Mouse (Mus musculus) bone marrow, adult 2 months (tissue): ENCODE data around the gene Rhob. TPM values are rescaled to one million over a fixed set of nuclear protein-coding genes. Genes with fewer than 3 reads are reported as not detected.

Experiments used
- H3K27ac ChIP-seq: fragments of 200-500 bp; 2 replicates; pipeline ENCODE4 v1.5.1; 2012; ENCODE audit warnings: low read depth, mild to moderate bottlenecking, control low read depth, inconsistent platforms, low read length; ENCODE audit not compliant: control insufficient read depth, poor library complexity, insufficient read depth
- H3K4me1 ChIP-seq: fragments of 200-500 bp; 2 replicates; pipeline ENCODE4 v1.6.1; 2011; ENCODE audit warnings: low read length; ENCODE audit not compliant: control insufficient read depth, insufficient read depth
- H3K4me3 ChIP-seq: fragments of 200-500 bp; replicated peaks from 2 replicates; pipeline ENCODE3; 2011; ENCODE audit warnings: mild to moderate bottlenecking, low read depth, low read length, control low read depth; ENCODE audit not compliant: control insufficient read depth
- CTCF ChIP-seq: fragments of 200-500 bp; IDR thresholded peaks from 2 replicates; pipeline ENCODE4 v1.5.1; 2011; ENCODE audit warnings: low read length, control low read depth; ENCODE audit not compliant: control insufficient read depth, insufficient read depth
- POLR2A ChIP-seq: fragments of 200-500 bp; IDR thresholded peaks from 2 replicates; pipeline ENCODE4 v1.6.1; 2011; ENCODE audit warnings: low read depth, mild to moderate bottlenecking, control low read depth, low read length, borderline replicate concordance; ENCODE audit not compliant: control insufficient read depth
- WGBS: fragments of 180-500 bp; shearing (Covaris S2); methylation state at CpG from one replicate; pipeline ENCODE4 v1.1.7; 2018; 5-methylcytosine and 5-hydroxymethylcytosine counted together
- polyA plus RNA-seq: library from polyadenylated mRNA; stranded (reverse); fragments of >200 nt; gene quantifications from 2 replicates; pipeline ENCODE4 v1.2.4, GENCODE M21; 2011; ENCODE audit warnings: low replicate concordance; ENCODE audit not compliant: missing spikeins, insufficient read depth, insufficient read length

The Rhob gene
- polyA plus RNA-seq, 1 experiment = 34.2 TPM

- 29% methylated on average over 4 of the region's 4 CpGs for WGBS
- Histone ChIP-seq H3K27ac (no peak overlapping the region), H3K4me3 (no peak overlapping the region), H3K4me1 (no peaks in the 10 kb centered on the region)
- no peak for TF ChIP-seq CTCF
- TF ChIP-seq POLR2A = no peak
Observed at GRCm38 (mm10) chr12:8472051-8472450, 27.8 kb downstream of the Rhob start.

- no peak overlapping the region for H3K4me3 ChIP-seq
- TF ChIP-seq CTCF = no peak
- no peak for TF ChIP-seq POLR2A
- no peaks in the 10 kb centered on the region for H3K4me1 ChIP-seq
- 74% methylated on average over 2 of the region's 2 CpGs for WGBS
- H3K27ac ChIP-seq = no peak overlapping the region
Observed at GRCm38 (mm10) chr12:8470962-8471361, 28.8 kb downstream of the Rhob start.

- TF ChIP-seq CTCF (no peak), POLR2A (no peak)
- Histone ChIP-seq H3K4me1 (no peaks in the 10 kb centered on the region), H3K4me3 (no peak overlapping the region), H3K27ac (no peak overlapping the region)
- WGBS = 92% methylated on average over 25 of the region's 25 CpGs
Observed at GRCm38 (mm10) chr12:8469742-8470494, 29.9 kb downstream of the Rhob start.

GRCm38 (mm10) chr12:8468221-8468865 is 31.5 kb downstream of the Rhob start:
- H3K4me3 ChIP-seq = no peak overlapping the region

GRCm38 (mm10) chr12:8467029-8467924 is 32.5 kb downstream of the Rhob start:
- 21% methylated on average over 12 of the region's 12 CpGs for WGBS
- no peaks in the 10 kb centered on the region for H3K4me1 ChIP-seq
- H3K27ac ChIP-seq = no peak overlapping the region
- no peak overlapping the region for H3K4me3 ChIP-seq
- no peak for TF ChIP-seq POLR2A
- TF ChIP-seq CTCF = no peak

More at GRCm38 (mm10) chr12:8468221-8468865, 31.5 kb downstream of the Rhob start:
- TF ChIP-seq CTCF (no peak), POLR2A (no peak)
- Histone ChIP-seq H3K27ac (no peak overlapping the region), H3K4me1 (no peaks in the 10 kb centered on the region)

- TF ChIP-seq POLR2A = no peak
- no peak overlapping the region for H3K4me3 ChIP-seq
- H3K4me1 ChIP-seq = no peaks in the 10 kb centered on the region
- no peak overlapping the region for H3K27ac ChIP-seq
- 84% methylated on average over 3 of the region's 3 CpGs for WGBS
Observed at GRCm38 (mm10) chr12:8465680-8466079, 34.1 kb downstream of the Rhob start.

- TF ChIP-seq POLR2A (no peak), CTCF (no peak)
- Histone ChIP-seq H3K4me1 (no peaks in the 10 kb centered on the region), H3K27ac (no peak overlapping the region), H3K4me3 (no peak overlapping the region)
- WGBS = 86% methylated on average over 5 of the region's 5 CpGs
Observed at GRCm38 (mm10) chr12:8464961-8465360, 34.8 kb downstream of the Rhob start.

GRCm38 (mm10) chr12:8463599-8464160 is 36.1 kb downstream of the Rhob start:
- WGBS = 71% methylated on average over 3 of the region's 3 CpGs
- TF ChIP-seq CTCF = no peak
- no peak for TF ChIP-seq POLR2A
- Histone ChIP-seq H3K4me3 (no peak overlapping the region), H3K4me1 (no peaks in the 10 kb centered on the region), H3K27ac (no peak overlapping the region)
